Mouse (Mus musculus) CD4-positive helper T cell, adult 2 months (primary cell): ENCODE results near the gene Mb.

ENCODE experiments used
- DNase-seq: peaks from one replicate; pipeline ENCODE4 v3.0.0-alpha.2; 2012; ENCODE audit warnings: low read depth, missing footprints, low spot score

Gene Mb

GRCm38 (mm10) chr15:76982745-76983144 lies 67.7 kb downstream of the Mb start:
- no peak for DNase-seq

GRCm38 (mm10) chr15:76979799-76980198 lies 70.7 kb downstream of the Mb start:
- DNase-seq, result no peak

- DNase-seq, result no peak
Measured at GRCm38 (mm10) chr15:76976619-76977018, 73.9 kb downstream of the Mb start.

GRCm38 (mm10) chr15:76973855-76974651 lies 76.4 kb downstream of the Mb start:
- peak; percentile 63 for DNase-seq

GRCm38 (mm10) chr15:76973272-76973854 lies 77.1 kb downstream of the Mb start:
- DNase-seq, result no peak

DNA sequence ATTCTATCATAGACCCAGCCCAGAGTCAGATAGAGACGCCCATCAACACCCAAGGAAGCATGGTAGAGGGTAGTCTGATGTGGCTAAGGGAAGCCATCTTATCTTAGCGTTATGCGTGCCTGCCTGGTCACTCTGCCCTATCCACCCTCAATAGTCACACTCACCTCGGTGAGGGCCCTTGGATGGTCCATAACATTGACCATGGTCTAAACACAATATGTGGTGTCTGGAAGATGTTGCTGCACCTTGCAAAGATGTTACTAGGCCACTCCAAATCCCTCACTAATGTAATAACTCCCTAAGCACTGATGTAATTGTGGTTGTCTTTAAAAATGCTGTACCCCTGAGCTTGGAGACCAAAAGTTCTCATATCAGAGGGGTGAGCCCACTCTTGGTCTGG lies 77.8 kb downstream of the Mb start:
- no peak for DNase-seq
